Mouse (Mus musculus): ENCODE measurements at regions not wholly inside any gene's neighbourhood (a gene's known extent, or its start where the extent isn't known, plus 50 kb on each side); places are given as distances from the start of the nearest gene placed in this dataset.

DNA sequence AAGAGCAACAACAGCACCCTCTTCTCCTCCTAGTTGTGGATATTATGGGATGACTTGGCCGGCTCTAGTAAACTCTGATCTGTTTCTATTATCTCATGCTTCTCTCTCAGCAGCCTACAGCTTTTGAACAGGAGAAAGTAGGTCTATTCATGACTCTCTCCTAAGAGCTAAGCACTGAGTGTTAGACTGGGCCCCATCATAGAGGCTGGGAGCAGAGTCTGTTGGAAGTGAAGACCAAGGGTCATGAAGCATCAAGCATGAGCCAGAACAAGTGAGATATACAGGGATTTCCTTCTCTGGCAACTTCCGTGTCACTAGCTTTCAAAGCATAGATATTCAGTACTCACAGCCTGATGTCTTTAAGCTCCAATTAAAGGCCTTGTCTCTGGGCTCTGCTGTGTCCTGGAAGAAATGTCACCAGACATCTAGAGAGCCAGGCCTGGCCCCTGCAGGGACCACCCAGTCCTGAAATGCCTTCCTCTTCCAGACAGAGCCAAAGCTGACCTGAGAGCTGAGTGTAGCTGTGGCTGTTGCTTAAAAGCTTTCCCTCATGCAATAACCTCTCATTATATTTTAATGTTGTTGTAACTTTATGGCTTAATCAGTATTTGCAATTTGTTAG is 386.4 kb upstream of the Zfp703 start:
- TF ChIP-seq EP300 (IDR thresholded peaks at IDR 0.05; ENCODE audit: low read length) (no peak), CTCF (conservative IDR thresholded peaks at IDR 0.05 in 1 of 2, IDR thresholded peaks at IDR 0.05 in 1 of 2; ENCODE audit: low read depth in 2 of 2, low read length in 2 of 2) (no peak), ETS1 (conservative IDR thresholded peaks at IDR 0.05; ENCODE audit: low read depth, low read length) (no peak), GABPA (IDR thresholded peaks at IDR 0.05; ENCODE audit: insufficient replicate concordance, low read depth, low read length) (no peak), POLR2AphosphoS2 (IDR thresholded peaks at IDR 0.05; ENCODE audit: low read depth, low read length) (no peak), POLR2A (IDR thresholded peaks at IDR 0.05; ENCODE audit: low read depth, low read length) (no peak), MAX (IDR thresholded peaks at IDR 0.05; ENCODE audit: low read length) (no peak), ZNF384 (IDR thresholded peaks at IDR 0.05; ENCODE audit: low read depth, low read length) (no peak)
